Mouse (Mus musculus): ENCODE results near the gene Pdzd2. TPM values are rescaled to one million over a fixed set of nuclear protein-coding genes. Genes with fewer than 3 reads are reported as not detected.

The Pdzd2 gene
- polyA plus RNA-seq, 1 experiment from 2014 or later: 29.0 TPM

- Histone ChIP-seq H3K4me3 (ENCODE audit: low read length) (no peak overlapping the region), H3K27ac (ENCODE audit: low read length) (no peak overlapping the region), H3K4me1 (ENCODE audit: insufficient read depth, low read length) (peaks cover 3% of the 10 kb centered on the region; the same call in 1 of the 2 replicates), H3K4me2 (replicated peaks; ENCODE audit: low read depth, low read length) (no peak overlapping the region), H3K9ac (replicated peaks; ENCODE audit: low read length) (no peak overlapping the region), H3K9me3 (ENCODE audit: low read length) (no peaks in the 10 kb centered on the region), H3K27me3 (ENCODE audit: insufficient read depth, low read length) (no peaks in the 10 kb centered on the region), H3K36me3 (ENCODE audit: insufficient read depth, low read length) (no peaks in the 10 kb centered on the region)
- ATAC-seq (ENCODE audit: low FRiP score, low TSS enrichment): no peak
- 66% methylated on average over 7 of the region's 7 CpGs for WGBS
Measured at GRCm38 (mm10) chr15:12473596-12473995, 266.1 kb downstream of the Pdzd2 start.

GRCm38 (mm10) chr15:12472646-12473045 is 267.1 kb downstream of the Pdzd2 start:
- Histone ChIP-seq H3K9ac (replicated peaks; ENCODE audit: low read length) (no peak overlapping the region), H3K36me3 (ENCODE audit: insufficient read depth, low read length) (no peaks in the 10 kb centered on the region), H3K4me2 (replicated peaks; ENCODE audit: low read depth, low read length) (no peak overlapping the region), H3K9me3 (ENCODE audit: low read length) (no peaks in the 10 kb centered on the region), H3K4me3 (ENCODE audit: low read length) (no peak overlapping the region), H3K4me1 (ENCODE audit: insufficient read depth, low read length) (peaks cover 3% of the 10 kb centered on the region; the same call in 1 of the 2 replicates), H3K27ac (ENCODE audit: low read length) (no peak overlapping the region), H3K27me3 (ENCODE audit: insufficient read depth, low read length) (no peaks in the 10 kb centered on the region)
- WGBS: 91% methylated on average over 4 of the region's 4 CpGs
- ATAC-seq (ENCODE audit: low FRiP score, low TSS enrichment): no peak

GRCm38 (mm10) chr15:12470900-12471838 is 268.6 kb downstream of the Pdzd2 start:
- Histone ChIP-seq H3K27ac (ENCODE audit: low read length) (peak overlapping the region; percentile 16; the same call in 1 of the 2 replicates), H3K4me1 (ENCODE audit: insufficient read depth, low read length) (peaks cover 3% of the 10 kb centered on the region; the same call in 1 of the 2 replicates), H3K4me2 (replicated peaks; ENCODE audit: low read depth, low read length) (no peak overlapping the region), H3K36me3 (ENCODE audit: insufficient read depth, low read length) (no peaks in the 10 kb centered on the region), H3K9me3 (ENCODE audit: low read length) (no peaks in the 10 kb centered on the region), H3K9ac (replicated peaks; ENCODE audit: low read length) (no peak overlapping the region), H3K4me3 (ENCODE audit: low read length) (no peak overlapping the region), H3K27me3 (ENCODE audit: insufficient read depth, low read length) (no peaks in the 10 kb centered on the region)
- 65% methylated on average over 15 of the region's 15 CpGs for WGBS
- ATAC-seq (ENCODE audit: low FRiP score, low TSS enrichment): peak; percentile 44; the same call in 1 of the 2 replicates

GRCm38 (mm10) chr15:12468625-12469024 is 271.1 kb downstream of the Pdzd2 start:
- H3K4me3 ChIP-seq (ENCODE audit: low read length): no peak overlapping the region
- H3K9ac ChIP-seq (replicated peaks; ENCODE audit: low read length): no peak overlapping the region
- H3K27me3 ChIP-seq (ENCODE audit: insufficient read depth, low read length): no peaks in the 10 kb centered on the region
- 90% methylated on average over 5 of the region's 5 CpGs for WGBS
- ATAC-seq (ENCODE audit: low FRiP score, low TSS enrichment): no peak
- no peak overlapping the region for H3K4me2 ChIP-seq (replicated peaks; ENCODE audit: low read depth, low read length)
- H3K27ac ChIP-seq (ENCODE audit: low read length): no peak overlapping the region
- H3K4me1 ChIP-seq (ENCODE audit: insufficient read depth, low read length): peaks cover 3% of the 10 kb centered on the region; the same call in 1 of the 2 replicates
- no peaks in the 10 kb centered on the region for H3K9me3 ChIP-seq (ENCODE audit: low read length)
- no peaks in the 10 kb centered on the region for H3K36me3 ChIP-seq (ENCODE audit: insufficient read depth, low read length)

- Histone ChIP-seq H3K4me3 (ENCODE audit: low read length) (no peak overlapping the region), H3K36me3 (ENCODE audit: insufficient read depth, low read length) (no peaks in the 10 kb centered on the region), H3K27ac (ENCODE audit: low read length) (no peak overlapping the region), H3K4me2 (replicated peaks; ENCODE audit: low read depth, low read length) (no peak overlapping the region), H3K9ac (replicated peaks; ENCODE audit: low read length) (no peak overlapping the region), H3K9me3 (ENCODE audit: low read length) (no peaks in the 10 kb centered on the region), H3K4me1 (ENCODE audit: insufficient read depth, low read length) (peaks cover under 1% of the 10 kb centered on the region; the same call in 1 of the 2 replicates), H3K27me3 (ENCODE audit: insufficient read depth, low read length) (no peaks in the 10 kb centered on the region)
- no peak for ATAC-seq (ENCODE audit: low FRiP score, low TSS enrichment)
- 72% methylated on average over 8 of the region's 8 CpGs for WGBS
Measured at GRCm38 (mm10) chr15:12465748-12466147, 274.0 kb downstream of the Pdzd2 start.

- H3K27me3 ChIP-seq (ENCODE audit: insufficient read depth, low read length): no peaks in the 10 kb centered on the region
- 0 out of 2 replicates have a peak, but pooled peaks cover 4% of the 10 kb centered on the region for H3K36me3 ChIP-seq (ENCODE audit: insufficient read depth, low read length)
- 0 out of 2 replicates have a peak, but pooled peaks cover 4% of the 10 kb centered on the region for H3K9me3 ChIP-seq (ENCODE audit: low read length)
- no peak overlapping the region for H3K27ac ChIP-seq (ENCODE audit: low read length)
- no peak overlapping the region for H3K4me3 ChIP-seq (ENCODE audit: low read length)
- no peak for ATAC-seq (ENCODE audit: low FRiP score, low TSS enrichment)
- WGBS: 17% methylated on average over 7 of the region's 7 CpGs
- H3K4me2 ChIP-seq (replicated peaks; ENCODE audit: low read depth, low read length): no peak overlapping the region
- no peak overlapping the region for H3K9ac ChIP-seq (replicated peaks; ENCODE audit: low read length)
- peaks cover 13% of the 10 kb centered on the region for H3K4me1 ChIP-seq (ENCODE audit: insufficient read depth, low read length)
Measured at GRCm38 (mm10) chr15:12456808-12457207, 282.9 kb downstream of the Pdzd2 start.

GRCm38 (mm10) chr15:12453343-12453742 is 286.4 kb downstream of the Pdzd2 start:
- no peak overlapping the region for H3K4me3 ChIP-seq (ENCODE audit: low read length)
- no peaks in the 10 kb centered on the region for H3K27me3 ChIP-seq (ENCODE audit: insufficient read depth, low read length)
- ATAC-seq (ENCODE audit: low FRiP score, low TSS enrichment): no peak
- H3K4me2 ChIP-seq (replicated peaks; ENCODE audit: low read depth, low read length): no peak overlapping the region
- H3K36me3 ChIP-seq (ENCODE audit: insufficient read depth, low read length): 0 out of 2 replicates have a peak, but pooled peaks cover 4% of the 10 kb centered on the region
- no peak overlapping the region for H3K9ac ChIP-seq (replicated peaks; ENCODE audit: low read length)
- WGBS: 93% methylated on average over 2 of the region's 2 CpGs
- H3K4me1 ChIP-seq (ENCODE audit: insufficient read depth, low read length): peaks cover 25% of the 10 kb centered on the region
- 0 out of 2 replicates have a peak, but pooled peaks cover 4% of the 10 kb centered on the region for H3K9me3 ChIP-seq (ENCODE audit: low read length)
- H3K27ac ChIP-seq (ENCODE audit: low read length): no peak overlapping the region

- Histone ChIP-seq H3K27me3 (ENCODE audit: insufficient read depth, low read length) (no peaks in the 10 kb centered on the region), H3K36me3 (ENCODE audit: insufficient read depth, low read length) (0 out of 2 replicates have a peak, but pooled peaks cover 3% of the 10 kb centered on the region), H3K9ac (replicated peaks; ENCODE audit: low read length) (no peak overlapping the region), H3K9me3 (ENCODE audit: low read length) (0 out of 2 replicates have a peak, but pooled peaks cover 4% of the 10 kb centered on the region), H3K4me3 (ENCODE audit: low read length) (no peak overlapping the region), H3K4me2 (replicated peaks; ENCODE audit: low read depth, low read length) (no peak overlapping the region), H3K27ac (ENCODE audit: low read length) (no peak overlapping the region), H3K4me1 (ENCODE audit: insufficient read depth, low read length) (peaks cover 28% of the 10 kb centered on the region)
- 59% methylated on average over 6 of the region's 6 CpGs for WGBS
- 0 out of 2 replicates have a peak, but pooled peaks have one; percentile 20 for ATAC-seq (ENCODE audit: low FRiP score, low TSS enrichment)
Measured at GRCm38 (mm10) chr15:12452141-12452995, 287.4 kb downstream of the Pdzd2 start.

GRCm38 (mm10) chr15:12451448-12451847 is 288.3 kb downstream of the Pdzd2 start:
- Histone ChIP-seq H3K4me2 (replicated peaks; ENCODE audit: low read depth, low read length) (no peak overlapping the region), H3K9ac (replicated peaks; ENCODE audit: low read length) (no peak overlapping the region), H3K9me3 (ENCODE audit: low read length) (0 out of 2 replicates have a peak, but pooled peaks cover 4% of the 10 kb centered on the region), H3K27ac (ENCODE audit: low read length) (no peak overlapping the region; the same call in 1 of the 2 replicates), H3K27me3 (ENCODE audit: insufficient read depth, low read length) (no peaks in the 10 kb centered on the region), H3K4me1 (ENCODE audit: insufficient read depth, low read length) (peaks cover 30% of the 10 kb centered on the region), H3K36me3 (ENCODE audit: insufficient read depth, low read length) (0 out of 2 replicates have a peak, but pooled peaks cover 3% of the 10 kb centered on the region), H3K4me3 (ENCODE audit: low read length) (no peak overlapping the region)
- ATAC-seq (ENCODE audit: low FRiP score, low TSS enrichment): peak; percentile 54; the same call in 1 of the 2 replicates
- 37% methylated on average over 4 of the region's 4 CpGs for WGBS

Data from kidney, embryonic 16.5 days (tissue).